17 mouse cellular contexts compared by ENCODE assay signal in genomic region chr11:108112437-108112836, GRCm38 (mm10).
"Had no signal": no experiment of that assay in that cellular context is flagged by ENCODE, and none has a peak within 500 bp of the region (broad histone marks: within the 10 kb centered on the region; RNA-seq: fewer than 3 reads in every experiment).

No protein-coding gene starts in this region.

- ATAC-seq: hindbrain, embryonic 16.5 days; inflammation-experienced regulatory T-cells, adult 6 months; intestine, embryonic 15.5 days; intestine, postnatal 0 days; liver, embryonic 12.5 days had no signal

- DNase-seq: gastrocnemius, adult 2 months; gastrocnemius, postnatal 10 days; gastrocnemius, postnatal 25 days; heart, postnatal 10 days; heart, postnatal 4 days; kidney, adult 2 months; kidney, adult 9 months; kidney, postnatal 14 days; kidney, postnatal 36 days; layer of hippocampus, adult 9-11 months; layer of hippocampus, postnatal 36 days; left cerebral cortex, postnatal 4 days had no signal
